Mouse (Mus musculus) olfactory bulb, adult 2 months (tissue): ENCODE data around the gene Supt7l.
"Not testable (repeated sequence)": the region's sequence is repeated elsewhere in the genome, so short reads cannot be mapped to it uniquely, and the experiment has no call there.

ENCODE experiments used
- CTCF ChIP-seq: fragments of 200-500 bp; IDR thresholded peaks from 2 replicates; pipeline ENCODE4 v1.5.1; 2012; ENCODE audit warnings: low read depth, mild to moderate bottlenecking, low read length, moderate library complexity; ENCODE audit not compliant: insufficient read depth
- POLR2A ChIP-seq: fragments of 200-500 bp; IDR thresholded peaks from 2 replicates; pipeline ENCODE4 v1.6.1; 2012; ENCODE audit warnings: mild to moderate bottlenecking, low read depth, low read length, moderate library complexity; ENCODE audit not compliant: insufficient read depth

- not testable (repeated sequence) for TF ChIP-seq POLR2A, CTCF
Measured at GRCm38 (mm10) chr5:31527707-31528106, at the start of gene Supt7l.
